Mouse (Mus musculus): ENCODE results near the gene Vmn1r199. TPM values are rescaled to one million over a fixed set of nuclear protein-coding genes. Genes with fewer than 3 reads are reported as not detected.
"Not testable (repeated sequence)": the region's sequence is repeated elsewhere in the genome, so short reads cannot be mapped to it uniquely, and the experiment has no call there.

The Vmn1r199 gene
- polyA plus RNA-seq (2012; rRNA removed), result not detected in 2 replicates

DNA sequence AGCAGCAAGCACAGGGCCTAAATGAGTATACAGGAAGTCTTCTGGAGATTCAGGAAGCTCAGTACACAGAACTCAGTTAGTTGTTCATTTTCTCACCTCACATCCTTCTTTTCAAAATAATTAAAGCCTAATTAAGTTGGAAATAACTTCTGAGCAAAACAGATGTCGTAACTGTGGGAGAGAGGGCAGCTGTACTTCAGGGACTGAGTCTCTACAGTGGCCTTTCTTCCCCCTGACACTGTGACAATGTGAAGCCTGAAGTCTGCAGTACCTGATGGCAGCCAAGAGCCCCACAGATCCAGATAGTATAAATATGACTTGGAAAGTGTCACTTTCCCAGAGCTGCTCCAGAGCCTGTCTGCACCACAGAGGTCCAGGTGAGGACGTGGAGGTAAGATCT lies at the start of gene Vmn1r199:
TSS of gene Vmn1r199 (plus strand) at position 301 of the 400 bp plus-strand sequence.
- DNase-seq (ENCODE audit: low read depth), result no peak

GRCm38 (mm10) chr13:22333269-22333668 lies 46.3 kb upstream of the Vmn1r199 start:
- no peak for DNase-seq (ENCODE audit: low read depth)

DNA sequence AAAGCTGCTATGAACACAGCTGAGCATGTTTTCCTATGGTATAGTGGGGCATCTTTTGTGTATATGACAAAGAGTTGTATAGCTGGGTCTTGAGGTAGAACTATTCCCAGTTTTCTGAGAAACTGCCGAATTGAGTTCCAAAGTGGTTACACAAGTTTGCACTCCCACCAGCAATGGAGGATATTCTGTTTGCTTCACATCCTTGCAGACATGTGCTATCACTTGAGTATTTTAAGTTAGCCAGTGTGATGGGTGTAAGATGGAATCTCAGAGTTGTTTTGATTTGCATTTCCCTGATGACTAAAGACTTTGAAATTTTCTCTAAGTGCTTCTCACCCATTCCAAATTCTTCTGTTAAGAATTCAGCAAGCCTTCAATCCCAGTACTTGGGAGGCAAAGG lies 44.1 kb upstream of the Vmn1r199 start:
- DNase-seq (ENCODE audit: low read depth), result no peak

DNA sequence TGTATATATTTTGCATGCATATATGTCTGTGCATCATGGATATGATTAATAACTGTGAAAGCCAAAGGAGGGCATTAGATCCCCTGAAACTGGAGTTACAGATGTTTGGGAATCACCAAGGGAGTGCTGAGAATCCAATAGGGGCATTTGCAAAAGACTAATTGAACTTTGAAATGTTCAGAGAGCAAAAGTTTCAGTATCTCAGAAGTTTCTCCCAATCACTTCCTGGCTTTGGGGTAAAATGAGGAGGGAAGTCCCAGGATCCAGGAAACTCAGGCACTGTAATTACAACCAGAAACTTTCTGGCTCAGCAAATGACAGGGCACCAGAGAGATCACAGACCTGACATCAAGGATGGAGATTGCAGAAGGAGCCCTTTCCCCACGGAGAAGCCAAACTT lies 29.6 kb upstream of the Vmn1r199 start, which contains the start of gene Vmn1r198:
TSS of gene Vmn1r198 (plus strand) at position 301 of the 400 bp plus-strand sequence.
- DNase-seq (ENCODE audit: low read depth), result no peak

DNA sequence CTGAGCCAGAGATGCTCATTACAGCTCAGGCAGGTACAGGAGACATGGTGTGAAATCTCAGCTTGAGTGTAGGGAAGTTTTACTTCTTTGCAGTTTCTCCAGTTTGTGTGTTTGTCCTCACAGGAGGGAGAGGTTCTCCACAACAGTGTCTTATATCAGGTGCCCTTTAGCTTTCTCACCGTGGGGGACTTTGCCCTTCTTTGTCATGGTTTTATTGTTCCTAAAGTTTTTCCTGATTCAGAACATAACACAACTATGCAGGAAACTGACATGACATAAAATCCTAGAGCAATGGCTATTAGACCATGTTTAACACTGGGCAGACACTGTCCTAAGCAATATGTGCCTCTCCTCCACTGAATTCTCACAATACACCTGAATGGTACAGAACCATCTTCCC lies 28.8 kb upstream of the Vmn1r199 start:
- DNase-seq (ENCODE audit: low read depth), result no peak

- DNase-seq (ENCODE audit: low read depth), result not testable (repeated sequence)
Measured at GRCm38 (mm10) chr13:22381128-22381527, 1.5 kb downstream of the Vmn1r199 start.

DNA sequence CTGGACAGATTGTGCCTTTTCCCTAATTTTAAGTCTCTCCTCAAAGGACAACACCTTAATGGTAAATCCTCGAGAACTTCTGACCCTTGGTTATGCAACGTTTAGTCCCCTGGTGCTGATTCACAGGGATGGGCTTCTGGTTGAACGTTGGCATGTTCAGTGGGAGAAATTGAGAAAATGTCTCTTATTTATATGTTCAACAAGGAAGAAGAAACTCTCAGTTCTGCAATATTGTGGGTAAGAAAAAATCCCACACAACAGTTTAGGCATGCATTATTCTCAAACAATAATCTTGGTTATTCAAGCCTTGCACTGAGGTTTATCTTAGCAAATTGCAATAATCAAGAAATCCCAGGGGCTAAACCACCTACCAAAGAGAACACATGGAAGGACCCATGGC lies 3.8 kb downstream of the Vmn1r199 start:
- no peak for DNase-seq (ENCODE audit: low read depth)

GRCm38 (mm10) chr13:22387050-22387449 lies 7.4 kb downstream of the Vmn1r199 start:
- DNase-seq (ENCODE audit: low read depth), result no peak

DNA sequence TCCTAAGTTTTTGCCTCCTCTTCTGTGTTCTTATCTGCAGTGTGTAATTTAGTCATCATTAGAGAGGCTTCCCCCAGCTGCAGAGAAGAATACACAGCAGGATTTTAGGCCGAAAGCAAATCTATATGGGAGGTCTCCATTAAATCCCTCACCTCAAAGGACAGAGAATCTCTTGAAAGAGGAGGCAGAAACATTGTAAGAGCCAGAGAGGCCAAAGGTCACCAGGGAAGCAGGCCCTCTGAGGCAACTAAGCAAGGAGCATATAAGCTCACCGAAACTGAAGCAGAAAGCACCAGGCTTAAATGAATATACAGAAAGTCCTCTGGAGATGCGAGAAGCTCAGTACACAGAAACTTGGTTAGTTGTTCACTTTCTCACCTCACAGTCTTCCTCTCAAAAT lies 10.5 kb downstream of the Vmn1r199 start, which contains the start of gene Vmn1r200:
TSS of gene Vmn1r200 (plus strand) at position 301 of the 400 bp plus-strand sequence.
- no peak for DNase-seq (ENCODE audit: low read depth)

GRCm38 (mm10) chr13:22402978-22403377 lies 23.4 kb downstream of the Vmn1r199 start:
- no peak for DNase-seq (ENCODE audit: low read depth)

Other genes starting within 250 kb of the Vmn1r199 start
- gene Vmn1r191, start 195.8 kb upstream of the Vmn1r199 start, polyA plus RNA-seq (2012; rRNA removed), result not detected in 2 replicates
- not detected in 2 replicates for gene Vmn1r192, start 188.7 kb upstream of the Vmn1r199 start, polyA plus RNA-seq (2012; rRNA removed)
- gene Vmn1r193, start 156.7 kb upstream of the Vmn1r199 start, polyA plus RNA-seq (2012; rRNA removed), result not detected in 2 replicates
- not detected in 2 replicates for gene Vmn1r194, start 135.6 kb upstream of the Vmn1r199 start, polyA plus RNA-seq (2012; rRNA removed)
- not detected in 2 replicates for gene Vmn1r195, start 109.3 kb upstream of the Vmn1r199 start, polyA plus RNA-seq (2012; rRNA removed)
- not detected in 2 replicates for gene Vmn1r196, start 89.9 kb upstream of the Vmn1r199 start, polyA plus RNA-seq (2012; rRNA removed)
- not detected in 2 replicates for gene Vmn1r197, start 55.2 kb upstream of the Vmn1r199 start, polyA plus RNA-seq (2012; rRNA removed)
- gene Vmn1r198, start 29.5 kb upstream of the Vmn1r199 start, polyA plus RNA-seq (2012; rRNA removed), result not detected in 2 replicates
- gene Vmn1r200, start 10.6 kb downstream of the Vmn1r199 start, polyA plus RNA-seq (2012; rRNA removed), result not detected in 2 replicates
- gene Vmn1r201, start 92.1 kb downstream of the Vmn1r199 start, polyA plus RNA-seq (2012; rRNA removed), result not detected in 2 replicates
- gene Vmn1r202, start 125.6 kb downstream of the Vmn1r199 start, polyA plus RNA-seq (2012; rRNA removed), result 0.03 TPM in 1 of 2 replicates, not detected in the other
- gene Vmn1r203, start 138.3 kb downstream of the Vmn1r199 start, polyA plus RNA-seq (2012; rRNA removed), result not detected in 2 replicates
- not detected in 2 replicates for gene Vmn1r204, start 173.4 kb downstream of the Vmn1r199 start, polyA plus RNA-seq (2012; rRNA removed)
- not detected in 2 replicates for gene Vmn1r205, start 213.2 kb downstream of the Vmn1r199 start, polyA plus RNA-seq (2012; rRNA removed)
- not detected in 2 replicates for gene Vmn1r206, start 244.4 kb downstream of the Vmn1r199 start, polyA plus RNA-seq (2012; rRNA removed)